Mouse (Mus musculus) urinary bladder, postnatal 36 days (tissue): ENCODE results near the gene Plpp2.

Experiments used
- DNase-seq, 2 experiments: peaks; one replicate each; pipeline ENCODE4 v3.0.0; 2022; ENCODE audit warnings: low spot score in 2 of 2, mixed read lengths in 1 of 2

Plpp2 gene

DNA sequence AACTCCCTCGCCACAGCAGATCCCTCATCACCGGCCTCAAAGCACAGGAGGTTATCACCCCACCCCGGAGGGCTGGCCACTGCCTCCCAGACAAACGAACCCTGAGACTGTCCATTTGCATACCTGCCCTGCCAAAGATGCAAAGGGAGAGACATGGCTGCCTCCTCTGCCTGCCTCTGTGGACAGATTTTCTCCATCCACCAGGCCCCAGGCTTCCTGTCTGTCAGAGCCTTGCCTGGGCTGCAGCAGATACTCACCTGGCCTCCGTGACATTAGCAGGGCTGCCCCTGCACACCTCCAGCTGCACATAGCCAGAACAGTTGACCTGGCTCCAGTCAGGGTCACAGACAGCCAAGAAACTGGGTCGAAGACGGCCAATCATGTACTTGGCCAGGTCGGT, 3.4 kb downstream of the Plpp2 start:
- DNase-seq: no peak

DNA sequence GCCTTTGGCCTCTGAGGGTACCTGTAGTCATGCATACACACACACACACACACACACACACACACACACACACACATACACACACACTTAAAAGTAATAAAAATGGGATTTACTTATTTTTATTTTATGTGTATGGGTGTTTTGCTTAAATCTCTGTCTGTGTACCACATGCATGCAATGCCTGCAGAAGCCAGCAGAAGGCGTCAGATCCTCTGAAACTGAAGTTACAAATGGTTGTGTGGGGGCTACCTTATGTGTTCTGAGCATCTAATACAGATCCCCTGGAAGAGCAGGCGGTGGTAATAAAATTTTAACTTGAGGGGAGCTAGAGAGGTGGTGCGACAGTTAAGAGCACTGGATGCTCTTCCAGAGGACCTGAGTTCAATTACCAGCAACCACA, 5.5 kb downstream of the Plpp2 start:
- DNase-seq: no peak

- DNase-seq: no peak
These were observed 6.1 kb downstream of the Plpp2 start for GRCm38 (mm10) chr10:79527453-79527845.

DNA sequence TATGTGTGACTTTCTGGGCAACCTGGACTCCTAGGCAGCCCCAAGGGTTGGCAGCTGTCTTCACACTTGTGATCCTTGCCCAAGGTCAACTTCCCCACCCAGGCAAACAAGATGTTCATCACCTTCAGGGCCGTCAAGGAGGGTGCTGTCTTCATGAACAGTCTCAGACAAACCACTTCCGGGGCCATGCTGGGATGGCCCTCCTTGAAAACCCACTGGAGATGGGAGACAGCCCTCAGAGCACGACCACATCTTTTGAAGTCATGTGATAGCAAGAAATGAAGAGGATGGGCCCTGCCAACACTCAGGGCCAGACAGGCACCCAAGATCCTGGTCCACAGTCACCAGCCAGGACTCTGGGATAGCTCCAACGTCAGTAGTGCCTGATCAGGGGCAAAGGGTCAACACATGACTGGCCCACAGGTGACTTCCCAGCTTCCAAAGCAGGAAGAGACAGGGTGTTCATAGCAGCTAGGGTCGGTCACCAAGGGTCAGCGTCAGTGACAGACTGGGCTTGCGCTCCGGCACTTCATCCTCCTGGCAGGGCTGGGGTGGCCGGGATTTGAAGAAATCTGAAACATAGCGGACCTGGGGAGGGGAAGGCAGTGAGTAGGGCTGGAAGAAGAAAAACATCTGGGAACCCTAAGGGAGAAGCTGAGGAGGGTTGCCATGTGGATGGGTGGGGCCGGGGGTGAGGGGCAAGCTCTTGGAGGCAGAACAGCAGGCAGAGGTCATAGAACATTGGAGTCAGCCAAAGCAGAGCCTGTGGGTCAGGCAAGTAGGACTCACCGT, 6.7 kb downstream of the Plpp2 start:
- DNase-seq: no peak

DNA sequence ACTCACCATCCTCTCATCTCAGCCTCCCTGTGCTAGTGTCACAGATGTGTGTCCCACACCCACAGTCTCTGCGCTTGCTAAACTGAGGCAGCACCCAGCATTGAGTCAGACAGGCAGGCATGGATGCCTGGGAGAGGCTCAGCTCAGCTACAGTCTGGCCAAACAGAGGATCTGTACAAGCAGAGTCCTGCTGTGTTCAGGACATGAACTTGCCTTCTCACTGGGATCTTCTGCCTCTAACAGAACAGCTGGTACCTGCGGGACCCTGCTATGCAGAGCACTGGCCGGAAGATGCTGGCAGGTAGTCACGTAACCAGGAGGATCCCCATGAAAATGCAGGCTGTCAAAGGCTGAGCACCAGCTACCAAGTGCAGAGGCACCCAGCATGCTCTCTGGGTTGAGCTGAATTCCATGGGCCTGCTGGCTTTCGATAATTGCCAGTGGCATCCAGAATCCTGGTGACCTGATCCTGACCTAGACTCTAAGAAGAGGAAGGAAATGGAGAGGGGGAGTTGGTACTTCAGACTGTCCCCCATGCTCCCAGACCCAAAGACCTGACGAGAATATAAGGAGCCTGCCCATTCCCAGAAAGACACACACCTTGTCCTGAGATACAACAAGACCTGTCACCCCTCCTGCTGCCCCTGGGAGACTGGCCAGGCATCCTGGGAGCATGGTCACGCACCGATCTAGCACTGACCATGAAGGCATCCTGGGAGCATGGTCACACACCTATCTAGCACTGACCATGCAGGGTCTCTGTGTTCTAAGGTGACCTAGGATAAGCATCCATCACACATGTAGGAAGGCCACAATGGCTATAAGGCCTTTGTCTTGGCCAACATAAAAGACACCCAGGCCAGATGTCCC, 7.9 kb downstream of the Plpp2 start:
- no peak for DNase-seq

- DNase-seq: no peak
These were observed 9.2 kb downstream of the Plpp2 start for GRCm38 (mm10) chr10:79524433-79524832.

DNA sequence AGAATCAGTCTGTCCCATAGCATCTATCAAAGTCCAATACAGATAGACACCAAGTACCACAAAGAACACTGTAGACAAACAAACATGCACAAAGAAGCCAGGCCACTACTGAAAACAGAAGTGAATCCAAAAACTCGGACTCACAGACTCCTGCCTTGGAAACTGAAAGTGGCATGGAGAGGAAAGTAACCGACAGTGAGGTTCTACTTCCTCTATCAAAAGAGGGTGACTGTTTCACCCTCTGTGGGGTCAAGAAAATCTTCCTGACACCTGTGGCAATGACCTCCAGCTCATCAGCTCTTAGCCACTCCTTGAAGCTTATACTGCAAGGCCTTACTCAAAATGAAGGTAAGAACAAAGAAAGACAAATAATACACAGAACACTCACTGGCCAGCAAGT, 26.9 kb downstream of the Plpp2 start:
- DNase-seq: no peak

DNA sequence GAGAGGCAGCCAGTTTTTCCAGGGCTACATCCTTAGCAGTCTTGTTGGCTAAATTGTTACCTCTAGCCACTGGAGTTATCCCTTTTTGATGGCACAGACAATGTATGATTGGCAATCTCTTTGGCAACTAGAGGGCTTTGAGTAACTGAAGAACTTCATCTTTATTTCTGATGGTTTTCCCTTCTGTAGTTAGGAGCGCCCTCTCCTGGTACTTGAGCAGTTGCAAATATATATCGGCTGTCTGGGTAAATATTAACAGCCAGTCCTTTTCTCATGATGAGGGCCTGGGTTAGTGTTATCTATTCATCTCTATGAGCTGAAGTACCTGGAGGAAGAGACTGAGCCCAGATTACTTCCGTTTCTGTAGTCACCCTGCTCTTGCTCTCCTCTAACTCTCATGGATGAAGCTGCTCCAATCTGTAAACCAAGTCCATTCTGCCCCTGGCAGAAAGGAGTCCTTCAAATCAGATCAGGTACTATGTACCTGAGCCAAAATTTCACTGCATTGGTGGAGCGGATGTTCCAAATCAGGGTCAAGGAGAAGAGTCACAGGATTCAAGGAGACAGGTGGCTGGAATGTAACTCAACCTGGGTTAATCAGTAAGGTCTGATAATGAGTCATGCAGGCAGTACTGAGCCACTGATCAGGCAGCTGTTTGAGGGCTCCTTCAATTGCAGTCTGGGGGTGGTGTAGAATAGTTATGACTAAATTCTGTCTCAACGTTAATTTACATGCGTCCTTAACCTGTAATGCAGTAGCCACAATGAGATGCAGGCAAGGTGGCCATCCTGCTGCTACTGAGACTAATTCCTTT, 30.6 kb downstream of the Plpp2 start:
- no peak for DNase-seq

- DNase-seq: no peak
These were observed 36.8 kb downstream of the Plpp2 start for GRCm38 (mm10) chr10:79496701-79497288.

GRCm38 (mm10) chr10:79495886-79496285, 37.7 kb downstream of the Plpp2 start:
- no peak for DNase-seq
